Mouse (Mus musculus): ENCODE data around the gene Crnn.

Crnn gene

DNA sequence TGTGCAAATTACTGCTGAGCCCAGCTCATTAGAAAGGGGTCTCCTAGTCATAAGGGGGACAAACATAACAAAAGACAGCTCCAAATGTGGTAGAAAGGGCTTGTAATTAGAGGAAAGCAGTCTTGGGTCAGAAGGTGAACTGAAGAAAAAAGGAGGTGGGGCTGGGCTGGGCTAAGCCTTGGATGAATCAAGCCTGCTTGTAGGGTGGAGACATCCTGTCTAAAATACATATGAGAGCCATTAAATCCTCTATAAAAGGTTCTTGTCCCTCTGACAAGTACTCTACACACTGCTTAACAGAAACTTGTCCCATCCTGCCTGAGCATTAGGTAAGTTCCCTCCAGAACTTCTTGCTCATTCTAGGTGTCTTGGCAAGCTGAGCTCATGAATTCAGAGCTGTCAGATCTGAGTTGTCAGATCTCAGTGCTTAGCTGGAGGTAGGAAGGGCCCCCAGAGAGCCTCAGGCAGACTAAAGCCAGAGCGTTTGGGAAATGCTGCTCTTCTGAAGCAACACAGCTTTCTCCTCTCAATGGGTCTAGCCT lies at the start of gene Crnn:
TSS of gene Crnn (plus strand) at position 278 of the 542 bp plus-strand sequence.
- DNase-seq (ENCODE audit: low read depth in 1 of 2, low spot score in 2 of 2), result no peak

- DNase-seq (ENCODE audit: low read depth in 1 of 2, low spot score in 2 of 2), result no peak
Measured at GRCm38 (mm10) chr3:93096447-93096846, 48.1 kb upstream of the Crnn start.

GRCm38 (mm10) chr3:93111668-93112067 lies 32.9 kb upstream of the Crnn start:
- no peak for DNase-seq (ENCODE audit: low read depth in 1 of 2, low spot score in 2 of 2)

GRCm38 (mm10) chr3:93114481-93114880 lies 30.1 kb upstream of the Crnn start:
- DNase-seq (ENCODE audit: low read depth in 1 of 2, low spot score in 2 of 2), result no peak

- DNase-seq (ENCODE audit: low read depth in 1 of 2, low spot score in 2 of 2), result no peak
Measured at GRCm38 (mm10) chr3:93119101-93119500, 25.5 kb upstream of the Crnn start.

DNA sequence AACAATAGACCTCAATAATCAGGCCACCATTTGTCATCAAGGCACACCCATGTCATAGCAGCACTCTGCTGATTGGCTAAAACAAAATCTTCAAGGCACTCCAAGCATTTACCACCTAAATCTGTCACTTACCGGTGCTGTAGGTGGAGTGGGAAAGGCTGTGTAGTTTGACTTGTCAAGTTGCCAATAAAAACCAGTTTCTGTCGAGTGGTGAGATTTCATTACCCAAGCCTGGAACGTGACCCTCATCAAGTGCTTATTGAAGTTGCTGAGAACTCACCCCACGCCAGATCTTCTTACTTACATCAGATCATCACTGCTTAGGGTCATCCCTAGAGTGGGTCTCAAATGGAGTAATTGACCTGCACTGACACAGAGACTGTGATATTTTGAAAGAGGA lies 16.5 kb upstream of the Crnn start:
- no peak for DNase-seq (ENCODE audit: low read depth in 1 of 2, low spot score in 2 of 2)

DNA sequence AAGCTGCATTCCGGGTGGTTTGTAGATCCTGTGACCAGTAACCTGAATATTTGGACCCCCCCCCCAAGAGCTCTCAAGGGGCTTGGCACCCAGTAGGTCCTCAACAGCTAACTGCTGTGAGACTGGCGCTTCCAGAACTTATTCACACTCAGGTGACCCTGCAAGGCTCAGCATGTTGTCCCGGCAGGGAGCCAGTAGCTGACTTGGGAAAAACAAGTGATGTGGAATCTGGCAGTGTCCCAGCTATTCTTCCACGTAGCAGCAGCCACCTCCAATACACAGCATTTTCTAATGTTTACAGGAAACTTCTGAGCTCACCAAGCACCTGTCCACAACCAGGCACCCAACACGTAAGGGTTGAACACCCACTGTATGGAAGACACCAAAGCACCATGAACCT lies 15.5 kb upstream of the Crnn start:
- no peak for DNase-seq (ENCODE audit: low read depth in 1 of 2, low spot score in 2 of 2)

DNA sequence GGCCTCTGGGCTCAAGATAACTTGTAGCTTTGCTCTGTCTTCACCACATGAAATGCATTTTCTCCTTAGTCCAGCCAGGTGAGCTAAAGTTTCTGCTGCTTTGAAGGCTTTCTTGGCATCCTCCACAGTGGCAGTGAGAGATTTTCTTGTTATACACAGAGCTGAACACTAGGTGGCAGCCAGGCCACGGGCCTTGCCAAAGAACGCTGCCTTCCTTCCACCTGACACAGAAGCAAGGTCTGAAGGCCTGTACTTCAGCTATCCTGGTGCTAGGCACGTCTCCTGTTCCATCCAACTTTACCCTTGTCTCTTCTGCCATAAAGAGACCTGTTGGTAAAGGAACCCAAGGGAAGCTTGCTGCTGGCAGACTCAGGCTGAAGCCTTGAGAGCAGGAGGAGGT lies 14.1 kb upstream of the Crnn start:
- no peak for DNase-seq (ENCODE audit: low read depth in 1 of 2, low spot score in 2 of 2)

DNA sequence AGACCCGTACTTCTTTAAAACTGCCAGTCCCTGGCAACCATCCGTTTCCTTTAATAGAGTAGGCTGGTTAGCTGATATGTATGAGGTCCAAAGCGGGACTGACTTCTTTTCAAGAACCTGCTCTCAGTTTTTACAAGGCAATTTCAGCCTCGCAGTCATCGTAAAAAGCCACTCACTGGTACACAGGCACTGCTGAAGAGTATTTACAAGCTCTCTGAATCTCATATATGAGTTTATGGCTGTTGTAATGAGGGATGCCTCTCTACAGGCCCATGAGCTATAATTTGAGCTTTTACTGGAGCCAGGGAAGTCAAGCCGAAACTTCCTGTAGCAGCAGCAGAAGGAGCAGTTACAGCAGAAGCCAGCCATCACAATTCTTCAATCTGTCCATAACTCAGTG lies 17.9 kb downstream of the Crnn start:
- no peak for DNase-seq (ENCODE audit: low read depth in 1 of 2, low spot score in 2 of 2)

GRCm38 (mm10) chr3:93162996-93163592 lies 18.5 kb downstream of the Crnn start:
- DNase-seq (ENCODE audit: low read depth in 1 of 2, low spot score in 2 of 2), result no peak

DNA sequence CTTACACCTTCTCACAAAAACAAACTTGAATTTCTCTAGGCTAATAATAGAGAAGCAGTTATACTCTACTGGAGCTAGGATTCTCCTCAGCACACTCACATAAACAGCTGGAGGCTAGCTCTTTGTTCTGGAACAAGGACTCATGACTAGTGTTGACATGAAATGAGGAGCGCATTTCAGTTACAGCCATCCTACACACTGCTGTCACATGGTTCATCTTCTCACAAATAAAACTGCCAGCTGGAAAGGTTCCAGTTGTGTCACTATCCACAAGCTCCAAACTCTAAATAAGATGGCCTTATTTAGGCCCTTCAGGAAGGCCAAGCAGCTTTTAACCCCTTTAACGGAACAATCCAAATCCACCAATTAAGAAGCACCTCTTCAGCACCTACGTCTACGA lies 36.3 kb downstream of the Crnn start:
- no peak for DNase-seq (ENCODE audit: low read depth in 1 of 2, low spot score in 2 of 2)

- DNase-seq (ENCODE audit: low read depth in 1 of 2, low spot score in 2 of 2), result no peak
Measured at GRCm38 (mm10) chr3:93196978-93197377, 52.4 kb downstream of the Crnn start, which contains the start of gene Flg2. Gene Flg2 (plus strand): TSS chr3:93197278.

All from monocyte, adult 2 months (primary cell).